Mouse (Mus musculus) T-cell, adult 2 months (primary cell): ENCODE measurements around the gene Ubr3.
A peak's percentile ranks its signal among the peaks of the same experiment; 100 is the strongest.

ENCODE experiments used
- DNase-seq: peaks from one replicate; pipeline ENCODE4 v3.0.0; 2022; ENCODE audit warnings: low spot score

Ubr3 gene

GRCm38 (mm10) chr2:70035358-70035757 is 138.3 kb downstream of the Ubr3 start:
- DNase-seq: no peak

GRCm38 (mm10) chr2:70037221-70037620 is 140.2 kb downstream of the Ubr3 start:
- peak; percentile 26 for DNase-seq

- DNase-seq: no peak
Observed at GRCm38 (mm10) chr2:70038752-70039151, 141.7 kb downstream of the Ubr3 start, which contains the start of gene Myo3b. Gene Myo3b, plus strand, starts transcription at chr2:70039126.

- DNase-seq: no peak
Observed at GRCm38 (mm10) chr2:70044466-70044865, 147.4 kb downstream of the Ubr3 start.

GRCm38 (mm10) chr2:70047868-70048267 is 150.8 kb downstream of the Ubr3 start:
- DNase-seq: no peak

GRCm38 (mm10) chr2:70053803-70054202 is 156.8 kb downstream of the Ubr3 start:
- no peak for DNase-seq

GRCm38 (mm10) chr2:70058201-70058600 is 161.2 kb downstream of the Ubr3 start:
- no peak for DNase-seq

GRCm38 (mm10) chr2:70060359-70061345 is 163.6 kb downstream of the Ubr3 start:
- DNase-seq: no peak

GRCm38 (mm10) chr2:70065116-70065515 is 168.1 kb downstream of the Ubr3 start:
- no peak for DNase-seq

GRCm38 (mm10) chr2:70065729-70066300 is 168.8 kb downstream of the Ubr3 start:
- no peak for DNase-seq

GRCm38 (mm10) chr2:70066338-70067022 is 169.4 kb downstream of the Ubr3 start:
- DNase-seq: no peak

- no peak for DNase-seq
Observed at GRCm38 (mm10) chr2:70069861-70070260, 172.8 kb downstream of the Ubr3 start.
